Mouse (Mus musculus) C2C12 (cell line): Measurements from ENCODE around the gene Gucy2c.

Experiments
- CTCF ChIP-seq: IDR thresholded peaks from one replicate; pipeline ENCODE4 v1.5.1; 2011; ENCODE audit not compliant: control insufficient read depth, insufficient read depth, insufficient read length
- MYOG ChIP-seq: IDR thresholded peaks from one replicate; pipeline ENCODE4 v1.6.1; 2011; ENCODE audit not compliant: control insufficient read depth, insufficient read length; ENCODE audit errors: extremely low read depth

GRCm38 (mm10) chr6:136827881-136828561 is 46.5 kb upstream of the Gucy2c start, which contains the start of gene Wbp11:
- TF ChIP-seq CTCF: no peak
- TF ChIP-seq MYOG: no peak
